Mouse (Mus musculus): ENCODE results near the gene Acot8.
A peak's percentile ranks its signal among the peaks of the same experiment; 100 is the strongest.

Acot8 gene

DNA sequence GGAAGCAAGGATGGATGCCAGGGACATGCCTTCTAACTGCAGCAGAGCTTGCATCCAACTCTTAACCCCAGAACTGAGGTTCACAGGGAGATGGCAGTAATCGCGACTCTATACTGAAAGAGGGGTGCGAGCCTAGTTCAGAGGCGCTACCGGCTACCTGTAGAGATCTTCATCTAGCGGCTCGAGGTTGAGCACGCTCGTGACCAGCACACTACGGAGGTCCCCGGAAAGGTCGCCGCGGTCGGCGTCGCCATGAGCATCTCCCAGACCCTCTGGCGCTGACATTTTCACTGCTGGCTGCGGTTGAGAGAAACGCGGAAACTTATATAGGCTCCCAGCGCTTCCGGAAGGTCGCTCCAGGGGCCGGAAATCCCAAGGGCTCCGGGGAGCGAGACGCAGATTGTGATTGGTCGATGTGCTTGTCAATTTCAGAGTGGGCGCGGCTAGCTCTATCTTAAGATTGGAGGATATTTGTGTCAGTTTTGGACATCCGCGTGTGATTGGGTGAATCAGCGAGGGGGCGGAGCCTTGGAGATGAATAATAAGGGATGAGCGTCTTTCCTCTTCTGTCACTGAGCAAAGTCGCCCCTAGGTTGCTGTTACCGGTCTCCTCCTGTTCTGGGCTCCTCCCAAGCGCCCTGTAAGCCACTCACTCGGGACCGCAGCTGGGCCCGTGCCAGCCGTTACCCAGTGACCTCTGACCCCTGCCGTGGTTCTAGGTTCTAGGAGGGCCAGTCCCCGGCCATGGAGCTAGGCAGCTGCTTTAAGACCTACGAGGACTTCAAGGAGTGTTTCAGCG lies at the start of gene Acot8, which contains the start of gene Zswim3:
Gene Acot8 (minus strand): TSS at position 350 of the 799 bp plus-strand sequence.
Gene Zswim3 (plus strand): TSS at position 566 of the 799 bp plus-strand sequence.
- peak; percentile 98 to 99 for DNase-seq (ENCODE audit: low spot score in 2 of 2)

DNA sequence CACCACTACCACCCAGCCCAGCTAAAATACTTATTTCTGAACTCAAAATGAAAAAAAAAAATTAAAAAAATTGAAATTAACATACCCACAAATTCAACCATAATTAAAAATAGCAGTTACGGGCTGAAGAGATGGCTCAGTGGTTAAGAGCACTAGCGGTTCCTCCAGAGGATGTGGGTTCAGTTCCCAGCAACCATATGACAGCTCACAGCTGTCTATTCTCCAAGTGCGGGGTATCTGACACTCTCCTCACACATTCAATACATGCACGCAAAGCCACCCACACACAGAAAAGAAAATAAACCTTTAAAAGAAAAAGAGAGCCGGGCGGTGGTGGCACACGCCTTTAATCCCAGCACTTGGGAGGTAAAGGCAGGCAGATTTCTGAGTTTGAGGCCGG lies 45.4 kb upstream of the Acot8 start:
- DNase-seq (ENCODE audit: low spot score in 2 of 2), result no peak

GRCm38 (mm10) chr2:164845782-164846181 lies 41.1 kb upstream of the Acot8 start:
- no peak for DNase-seq (ENCODE audit: low spot score in 2 of 2)

DNA sequence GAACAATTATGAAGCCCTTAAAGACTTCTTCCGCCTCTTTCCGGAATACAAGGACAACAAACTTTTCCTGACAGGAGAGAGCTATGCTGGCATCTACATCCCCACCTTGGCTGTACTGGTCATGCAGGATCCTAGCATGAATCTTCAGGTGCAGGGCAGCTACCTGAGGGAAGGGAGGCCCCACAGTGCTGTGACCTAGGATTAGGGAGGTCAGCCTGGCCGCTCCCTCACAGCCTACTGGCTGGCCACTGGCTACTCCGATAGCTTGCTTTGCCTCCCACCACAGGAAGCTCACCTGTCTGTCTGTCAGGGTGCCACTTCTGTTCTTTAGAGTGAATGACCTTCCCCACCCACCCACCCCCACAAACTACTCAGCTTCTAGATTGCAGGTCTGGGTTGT lies 30.5 kb upstream of the Acot8 start:
- DNase-seq (ENCODE audit: low spot score in 2 of 2), result no peak

- DNase-seq (ENCODE audit: low spot score in 2 of 2), result no peak
These were observed 29.8 kb upstream of the Acot8 start for GRCm38 (mm10) chr2:164834531-164834930.

- peak; percentile 78 to 87 for DNase-seq (ENCODE audit: low spot score in 2 of 2)
These were observed 28.8 kb upstream of the Acot8 start, which contains the start of gene Neurl2 for GRCm38 (mm10) chr2:164833314-164833959. Neurl2 (minus strand) TSS chr2:164833456.

- peak; percentile 79 to 89 for DNase-seq (ENCODE audit: low spot score in 2 of 2)
These were observed 28.1 kb upstream of the Acot8 start, which contains the start of gene Ctsa for GRCm38 (mm10) chr2:164832748-164833301. Ctsa (plus strand) TSS chr2:164832873.

GRCm38 (mm10) chr2:164832032-164832747 lies 27.5 kb upstream of the Acot8 start:
- DNase-seq (ENCODE audit: low spot score in 2 of 2), result no peak

DNA sequence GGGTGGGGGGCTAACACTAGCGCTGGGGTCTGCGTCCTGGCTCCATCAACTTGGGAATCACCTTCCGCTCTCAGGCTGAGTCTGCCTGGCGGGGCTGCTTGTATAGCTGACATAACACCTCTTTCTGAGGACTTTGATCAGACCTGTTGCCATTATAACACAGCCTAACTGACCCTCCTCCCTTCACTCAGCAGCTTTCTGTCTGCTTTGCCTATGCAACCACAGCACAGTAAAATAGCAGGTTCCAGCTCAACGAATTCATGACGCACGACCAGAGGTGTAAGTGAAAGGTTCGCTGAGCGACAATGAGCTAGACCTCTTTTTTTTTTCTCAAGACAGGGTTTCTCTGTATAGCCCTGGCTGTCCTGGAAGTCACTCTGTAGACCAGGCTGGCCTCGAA lies 26.3 kb upstream of the Acot8 start:
- DNase-seq (ENCODE audit: low spot score in 2 of 2), result no peak

- DNase-seq (ENCODE audit: low spot score in 2 of 2), result no peak
These were observed 24.4 kb upstream of the Acot8 start for GRCm38 (mm10) chr2:164829090-164829489.

GRCm38 (mm10) chr2:164828437-164828836 lies 23.8 kb upstream of the Acot8 start, which contains the start of gene Spata25:
Spata25 (minus strand) TSS chr2:164828537.
- DNase-seq (ENCODE audit: low spot score in 2 of 2), result no peak

- no peak for DNase-seq (ENCODE audit: low spot score in 2 of 2)
These were observed 22.6 kb upstream of the Acot8 start for GRCm38 (mm10) chr2:164827146-164827850.

DNA sequence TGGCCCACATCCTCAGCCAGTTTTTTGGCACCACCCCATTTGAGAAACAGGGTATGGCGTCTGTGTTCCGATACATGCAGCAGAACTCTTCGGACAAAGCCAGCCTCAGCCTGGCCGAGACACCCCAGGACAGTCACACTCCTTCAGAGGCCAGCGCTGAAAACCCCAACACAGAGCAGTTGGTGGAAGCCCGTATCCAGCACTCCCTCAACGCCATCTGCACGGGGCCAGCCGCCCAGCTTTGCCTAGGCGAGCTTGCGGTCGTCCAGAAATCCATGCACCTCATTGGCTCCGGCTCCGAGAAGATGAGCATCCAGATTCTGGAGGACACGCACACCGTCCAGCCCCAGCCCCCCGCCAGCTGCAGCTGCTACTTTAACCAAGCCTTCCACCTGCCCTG lies 20.8 kb upstream of the Acot8 start:
- no peak for DNase-seq (ENCODE audit: low spot score in 2 of 2)

- no peak for DNase-seq (ENCODE audit: low spot score in 2 of 2)
These were observed 19.3 kb upstream of the Acot8 start for GRCm38 (mm10) chr2:164823969-164824368.

- DNase-seq (ENCODE audit: low spot score in 2 of 2), result no peak
These were observed 18.5 kb upstream of the Acot8 start for GRCm38 (mm10) chr2:164823181-164823585.

DNA sequence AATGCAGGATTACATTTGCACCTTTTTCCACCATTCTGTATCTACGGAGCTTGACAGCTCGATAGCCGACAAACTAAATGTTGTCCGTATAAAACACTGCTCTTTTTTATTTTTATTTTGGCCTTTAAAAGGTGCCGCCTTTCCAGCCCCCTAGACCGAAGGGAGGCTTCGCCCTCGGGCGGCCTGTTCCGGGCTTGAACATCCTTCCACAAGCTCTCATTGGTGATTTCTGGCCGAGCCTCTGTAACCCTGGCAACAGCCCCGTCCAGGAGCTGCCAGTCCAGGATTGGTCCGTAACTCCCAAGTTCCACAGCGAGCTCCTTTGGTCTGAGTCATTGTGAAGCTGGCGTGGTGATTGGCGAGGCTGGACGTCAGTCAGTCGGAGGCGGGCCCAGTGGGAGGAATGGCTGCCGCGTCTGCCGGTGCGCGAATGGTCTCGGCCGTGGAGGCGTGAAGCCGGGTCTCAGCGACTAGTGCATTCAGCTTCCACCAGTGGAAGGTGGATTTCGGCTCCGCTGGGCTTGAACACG lies 18.0 kb upstream of the Acot8 start, which contains the start of gene Zswim1:
Gene Zswim1 (plus strand): TSS at position 51 of the 530 bp plus-strand sequence.
- DNase-seq (ENCODE audit: low spot score in 2 of 2), result peak; percentile 100

DNA sequence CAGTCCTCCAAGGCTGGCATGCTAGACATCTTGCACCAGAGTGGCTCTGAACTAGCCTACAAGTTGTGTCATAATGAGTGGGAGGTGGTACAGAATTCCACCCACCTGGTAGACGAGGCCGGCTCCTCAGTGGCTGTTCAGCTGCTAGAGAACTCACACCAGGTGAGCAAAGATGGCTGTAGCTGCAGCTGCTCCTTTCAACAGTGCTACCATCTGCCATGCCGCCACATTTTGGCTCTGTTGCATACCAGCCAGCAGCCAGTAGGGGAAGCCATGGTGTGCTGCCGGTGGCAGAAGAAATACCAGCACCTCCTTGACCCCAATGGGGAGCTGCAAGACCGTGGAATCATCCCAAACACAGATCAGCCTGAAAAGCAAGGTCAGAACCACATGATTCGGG lies 16.4 kb upstream of the Acot8 start:
- DNase-seq (ENCODE audit: low spot score in 2 of 2), result no peak

DNA sequence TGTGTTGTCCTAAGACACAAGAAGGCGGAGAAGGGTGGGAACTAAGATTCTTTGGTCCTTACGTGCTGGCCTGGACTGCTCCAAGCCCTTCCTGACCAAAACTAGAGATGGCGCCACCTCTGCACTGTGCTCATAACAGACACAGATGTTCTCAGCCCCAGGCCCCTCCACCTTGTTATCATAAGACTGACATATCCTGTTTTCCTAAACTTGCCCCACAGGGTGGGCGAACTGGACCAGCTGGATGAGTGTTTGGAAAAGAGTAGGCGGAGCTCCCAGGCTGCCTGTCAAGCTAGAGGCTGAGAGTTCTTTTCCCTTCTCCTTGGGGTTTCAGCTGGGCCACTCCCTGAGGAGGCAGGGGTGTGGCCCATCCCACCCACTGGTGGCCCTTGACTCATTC lies 13.0 kb upstream of the Acot8 start:
- no peak for DNase-seq (ENCODE audit: low spot score in 2 of 2)

GRCm38 (mm10) chr2:164817206-164817605 lies 12.5 kb upstream of the Acot8 start:
- DNase-seq (ENCODE audit: low spot score in 2 of 2), result no peak

DNA sequence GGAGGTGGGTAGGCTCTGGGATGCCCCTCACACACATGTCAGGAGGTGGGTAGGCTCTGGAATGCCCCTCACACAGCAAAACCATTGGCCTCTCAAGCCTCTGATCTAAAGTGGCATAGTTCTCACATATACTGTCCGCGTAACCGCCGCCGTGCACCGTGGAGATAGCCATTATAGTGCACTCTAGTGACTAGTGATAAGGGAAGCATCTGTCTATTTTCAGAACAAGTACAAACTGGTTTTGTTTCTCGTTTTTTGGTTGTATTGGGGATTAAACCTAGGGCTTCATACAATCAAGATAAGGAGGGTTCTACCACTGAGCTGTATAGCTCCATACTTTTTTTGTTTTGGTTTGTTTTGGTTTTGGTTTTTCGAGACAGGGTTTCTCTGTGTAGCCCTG lies 11.1 kb upstream of the Acot8 start:
- no peak for DNase-seq (ENCODE audit: low spot score in 2 of 2)

DNA sequence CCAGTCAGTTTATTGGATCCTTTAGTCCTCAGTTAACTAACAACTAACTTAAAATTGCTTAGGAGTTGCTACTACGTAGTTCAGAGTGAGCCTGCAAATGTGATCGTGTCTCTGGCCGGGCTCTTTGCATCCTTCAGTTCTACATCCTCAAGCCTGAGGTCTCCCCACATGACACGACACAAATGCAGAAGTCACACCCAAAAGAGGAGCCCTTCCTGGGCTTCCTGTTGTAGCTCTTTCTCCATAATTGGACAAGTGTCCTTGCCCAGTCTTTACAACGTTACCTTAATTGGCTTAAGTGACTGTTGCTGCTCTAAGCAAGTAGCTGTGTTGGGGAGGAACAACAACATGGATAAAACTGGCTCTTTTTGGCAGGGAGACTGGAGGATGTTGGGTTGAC lies 10.7 kb upstream of the Acot8 start:
- DNase-seq (ENCODE audit: low spot score in 2 of 2), result no peak
